Mouse (Mus musculus): ENCODE measurements around the gene Pdlim3.
"Not testable (repeated sequence)": the region's sequence is repeated elsewhere in the genome, so short reads cannot be mapped to it uniquely, and the experiment has no call there.

Gene Pdlim3

GRCm38 (mm10) chr8:45885202-45885685, at the start of gene Pdlim3:
Pdlim3 (plus strand) TSS chr8:45885461.
- no peak for DNase-seq (ENCODE audit: extremely low read depth, low read depth, low spot score)

- no peak for DNase-seq (ENCODE audit: extremely low read depth, low read depth, low spot score)
Observed at GRCm38 (mm10) chr8:45843306-45843705, 42.0 kb upstream of the Pdlim3 start.

- DNase-seq (ENCODE audit: extremely low read depth, low read depth, low spot score) = no peak
Observed at GRCm38 (mm10) chr8:45844097-45844885, 41.0 kb upstream of the Pdlim3 start.

GRCm38 (mm10) chr8:45844911-45845481, 40.3 kb upstream of the Pdlim3 start:
- no peak for DNase-seq (ENCODE audit: extremely low read depth, low read depth, low spot score)

- no peak for DNase-seq (ENCODE audit: extremely low read depth, low read depth, low spot score)
Observed at GRCm38 (mm10) chr8:45845906-45846305, 39.4 kb upstream of the Pdlim3 start.

- no peak for DNase-seq (ENCODE audit: extremely low read depth, low read depth, low spot score)
Observed at GRCm38 (mm10) chr8:45855118-45855517, 30.1 kb upstream of the Pdlim3 start.

- DNase-seq (ENCODE audit: extremely low read depth, low read depth, low spot score) = no peak
Observed at GRCm38 (mm10) chr8:45857734-45858133, 27.5 kb upstream of the Pdlim3 start.

GRCm38 (mm10) chr8:45858391-45858790, 26.9 kb upstream of the Pdlim3 start:
- peak; percentile 89 for DNase-seq (ENCODE audit: extremely low read depth, low read depth, low spot score)

GRCm38 (mm10) chr8:45871587-45871986, 13.7 kb upstream of the Pdlim3 start:
- DNase-seq (ENCODE audit: extremely low read depth, low read depth, low spot score) = not testable (repeated sequence)

- DNase-seq (ENCODE audit: extremely low read depth, low read depth, low spot score) = no peak
Observed at GRCm38 (mm10) chr8:45872077-45872476, 13.2 kb upstream of the Pdlim3 start.

- peak; percentile 97 for DNase-seq (ENCODE audit: extremely low read depth, low read depth, low spot score)
Observed at GRCm38 (mm10) chr8:45874945-45875626, 10.2 kb upstream of the Pdlim3 start.

- DNase-seq (ENCODE audit: extremely low read depth, low read depth, low spot score) = no peak
Observed at GRCm38 (mm10) chr8:45876397-45876796, 8.9 kb upstream of the Pdlim3 start.

- DNase-seq (ENCODE audit: extremely low read depth, low read depth, low spot score) = no peak
Observed at GRCm38 (mm10) chr8:45877680-45878079, 7.6 kb upstream of the Pdlim3 start.

GRCm38 (mm10) chr8:45880457-45880856, 4.8 kb upstream of the Pdlim3 start:
- DNase-seq (ENCODE audit: extremely low read depth, low read depth, low spot score) = no peak

GRCm38 (mm10) chr8:45881726-45882125, 3.5 kb upstream of the Pdlim3 start:
- DNase-seq (ENCODE audit: extremely low read depth, low read depth, low spot score) = no peak

- no peak for DNase-seq (ENCODE audit: extremely low read depth, low read depth, low spot score)
Observed at GRCm38 (mm10) chr8:45883793-45884192, 1.5 kb upstream of the Pdlim3 start.

GRCm38 (mm10) chr8:45884552-45884951, 709 bp upstream of the Pdlim3 start:
- DNase-seq (ENCODE audit: extremely low read depth, low read depth, low spot score) = no peak

- DNase-seq (ENCODE audit: extremely low read depth, low read depth, low spot score) = no peak
Observed at GRCm38 (mm10) chr8:45885775-45886174, 514 bp downstream of the Pdlim3 start.

- no peak for DNase-seq (ENCODE audit: extremely low read depth, low read depth, low spot score)
Observed at GRCm38 (mm10) chr8:45889737-45890136, 4.5 kb downstream of the Pdlim3 start.

GRCm38 (mm10) chr8:45896590-45896989, 11.3 kb downstream of the Pdlim3 start:
- no peak for DNase-seq (ENCODE audit: extremely low read depth, low read depth, low spot score)

GRCm38 (mm10) chr8:45899783-45900182, 14.5 kb downstream of the Pdlim3 start:
- DNase-seq (ENCODE audit: extremely low read depth, low read depth, low spot score) = no peak

GRCm38 (mm10) chr8:45901626-45902025, 16.4 kb downstream of the Pdlim3 start:
- no peak for DNase-seq (ENCODE audit: extremely low read depth, low read depth, low spot score)

Measured in fat pad, adult 2 months (tissue).